Mouse (Mus musculus) brain, adult 2 months (tissue): ENCODE data around the gene Nlgn1.
A peak's percentile ranks its signal among the peaks of the same experiment; 100 is the strongest.

ENCODE experiments used
- DNase-seq: peaks from one replicate; pipeline ENCODE4 v3.0.0; 2011; ENCODE audit warnings: low read depth, low spot score

Gene Nlgn1

DNA sequence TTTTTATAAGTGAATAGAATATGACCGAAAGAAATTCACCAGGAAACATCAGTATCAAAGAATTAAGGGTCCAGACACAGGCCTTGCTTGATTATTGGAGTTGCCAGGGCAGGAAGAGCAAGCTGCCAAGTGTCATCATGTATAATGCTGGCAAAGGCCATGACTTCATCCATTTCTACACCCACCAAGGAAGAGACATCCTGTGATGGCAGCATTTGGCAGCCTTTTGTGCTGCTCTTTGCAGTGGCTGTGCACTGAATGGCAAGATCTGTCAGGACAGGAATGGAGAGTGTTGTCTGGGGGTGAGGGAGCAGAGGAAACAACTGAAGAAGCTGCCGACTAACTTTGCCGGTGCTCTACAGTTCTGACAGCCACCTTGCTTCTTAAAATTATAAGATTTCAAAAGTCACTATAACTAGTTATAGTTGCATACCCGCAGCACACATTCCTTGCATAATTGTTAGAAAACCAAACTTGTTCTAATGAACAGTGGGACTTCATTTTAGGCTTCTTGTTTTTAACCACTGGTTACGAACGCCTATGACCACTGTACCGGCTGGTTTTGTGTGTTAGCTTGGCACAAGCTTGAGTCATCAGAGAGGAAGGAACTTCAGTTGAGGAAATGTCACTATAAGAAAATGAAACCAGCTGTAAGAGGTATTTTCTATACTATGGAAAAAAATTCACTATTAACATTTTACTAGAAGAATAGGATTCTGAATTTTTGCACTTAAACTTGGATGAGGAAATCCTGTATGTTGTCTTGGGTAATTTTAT, 487.4 kb downstream of the Nlgn1 start:
- DNase-seq, result peak; percentile 42

DNA sequence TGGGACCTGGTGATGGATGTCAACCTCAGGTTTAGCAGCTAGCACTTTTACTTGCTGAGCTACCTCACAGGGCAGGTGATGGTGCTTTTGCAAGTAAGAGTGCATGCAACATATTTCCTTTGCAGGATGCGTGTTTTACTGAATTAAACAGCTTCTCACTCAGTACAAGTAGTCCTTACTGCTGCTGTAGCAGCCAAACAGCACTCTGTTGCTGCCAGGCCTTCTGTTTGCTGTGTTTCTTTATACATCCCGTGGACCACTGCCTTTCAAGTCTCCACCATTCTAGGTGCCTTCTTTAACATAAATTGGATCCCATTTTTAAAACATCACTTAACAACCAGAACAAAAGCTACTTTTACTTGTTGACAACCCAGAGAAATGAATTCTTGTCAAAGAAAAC, 502.0 kb downstream of the Nlgn1 start:
- no peak for DNase-seq

GRCm38 (mm10) chr3:25813368-25813767, 518.9 kb downstream of the Nlgn1 start:
- DNase-seq, result peak; percentile 55

DNA sequence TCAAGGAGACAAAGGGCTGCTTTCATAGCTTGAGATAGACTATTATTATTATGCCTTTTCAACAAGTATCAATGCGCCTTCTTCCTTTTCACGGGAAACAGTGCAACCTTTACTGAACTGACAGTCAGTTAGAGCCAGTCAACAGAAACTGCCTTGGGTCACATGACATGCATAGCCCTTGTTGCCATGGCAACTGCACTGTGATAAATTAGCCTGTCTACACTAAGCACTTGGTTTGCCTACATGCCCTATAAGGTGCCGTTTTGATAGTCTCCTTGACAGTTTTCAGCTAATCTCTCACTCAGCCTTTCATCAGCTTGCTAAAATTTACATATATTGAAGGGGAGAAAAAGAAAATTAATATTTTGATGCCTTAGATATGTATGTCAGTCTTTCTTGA, 524.7 kb downstream of the Nlgn1 start:
- peak; percentile 88 for DNase-seq

GRCm38 (mm10) chr3:25781651-25782050, 550.6 kb downstream of the Nlgn1 start:
- no peak for DNase-seq

GRCm38 (mm10) chr3:25775437-25775836, 556.8 kb downstream of the Nlgn1 start:
- peak; percentile 60 for DNase-seq

DNA sequence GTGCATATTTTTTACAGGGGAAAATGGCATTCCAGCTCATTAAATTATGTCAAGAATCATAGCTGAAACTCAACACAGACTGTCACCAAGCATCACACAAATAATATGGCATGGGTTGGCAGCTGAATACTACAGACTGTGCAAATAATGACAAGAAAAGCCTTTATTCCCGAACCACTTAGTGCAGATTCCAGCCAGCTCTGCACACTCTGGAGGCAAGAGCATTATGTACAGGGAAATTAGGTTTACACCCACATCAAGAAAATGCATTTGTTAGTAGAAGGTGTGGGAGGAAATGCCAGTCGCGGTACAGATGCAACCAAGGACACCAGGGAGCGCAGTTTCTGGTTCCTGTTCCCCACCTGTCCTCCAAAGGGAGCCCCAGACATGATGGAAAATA, 558.4 kb downstream of the Nlgn1 start:
- DNase-seq, result peak; percentile 80

- peak; percentile 56 for DNase-seq
Measured at GRCm38 (mm10) chr3:25773467-25773866, 558.8 kb downstream of the Nlgn1 start.

- peak; percentile 35 for DNase-seq
Measured at GRCm38 (mm10) chr3:25763689-25764088, 568.6 kb downstream of the Nlgn1 start.

DNA sequence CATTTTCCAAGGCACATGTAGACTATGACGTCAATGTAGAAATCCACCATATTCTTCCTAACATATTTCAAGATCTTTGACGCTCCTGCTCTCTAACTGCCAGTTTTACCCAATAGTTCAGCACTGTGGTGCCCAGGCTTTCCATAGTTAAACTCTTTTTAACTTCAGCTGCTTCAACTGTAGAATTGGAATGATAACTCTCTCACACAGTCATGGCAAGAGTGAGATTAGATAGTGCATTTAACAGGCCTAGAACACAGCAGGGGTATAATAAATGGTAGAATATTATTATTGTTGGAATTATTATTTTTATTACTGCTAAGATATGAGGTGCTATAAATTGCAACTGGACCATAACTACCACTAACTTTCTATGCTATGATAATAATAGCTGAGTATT, 574.4 kb downstream of the Nlgn1 start:
- no peak for DNase-seq

- DNase-seq, result no peak
Measured at GRCm38 (mm10) chr3:25724111-25724510, 608.1 kb downstream of the Nlgn1 start.

- no peak for DNase-seq
Measured at GRCm38 (mm10) chr3:25721464-25721863, 610.8 kb downstream of the Nlgn1 start.

DNA sequence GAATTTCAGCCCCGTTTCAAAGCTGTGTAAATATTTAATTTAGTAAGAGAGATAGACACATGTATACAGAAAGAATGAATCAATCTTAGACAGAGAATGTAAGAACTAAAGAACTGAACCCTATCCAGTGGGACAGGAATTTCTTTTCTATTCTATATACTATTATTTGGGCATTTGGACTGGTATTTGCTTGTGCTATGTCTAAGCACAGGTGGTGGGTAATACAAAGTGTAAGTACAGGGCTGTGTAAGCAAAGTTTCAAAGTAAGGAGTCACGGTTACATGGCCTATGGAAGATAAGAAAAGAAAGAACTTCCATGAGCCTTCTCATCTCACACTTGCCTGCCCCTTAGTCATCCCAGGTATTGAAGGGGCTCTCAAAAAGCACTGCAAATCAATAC, 624.9 kb downstream of the Nlgn1 start:
- no peak for DNase-seq

GRCm38 (mm10) chr3:25697231-25697630, 635.0 kb downstream of the Nlgn1 start:
- DNase-seq, result peak; percentile 58

DNA sequence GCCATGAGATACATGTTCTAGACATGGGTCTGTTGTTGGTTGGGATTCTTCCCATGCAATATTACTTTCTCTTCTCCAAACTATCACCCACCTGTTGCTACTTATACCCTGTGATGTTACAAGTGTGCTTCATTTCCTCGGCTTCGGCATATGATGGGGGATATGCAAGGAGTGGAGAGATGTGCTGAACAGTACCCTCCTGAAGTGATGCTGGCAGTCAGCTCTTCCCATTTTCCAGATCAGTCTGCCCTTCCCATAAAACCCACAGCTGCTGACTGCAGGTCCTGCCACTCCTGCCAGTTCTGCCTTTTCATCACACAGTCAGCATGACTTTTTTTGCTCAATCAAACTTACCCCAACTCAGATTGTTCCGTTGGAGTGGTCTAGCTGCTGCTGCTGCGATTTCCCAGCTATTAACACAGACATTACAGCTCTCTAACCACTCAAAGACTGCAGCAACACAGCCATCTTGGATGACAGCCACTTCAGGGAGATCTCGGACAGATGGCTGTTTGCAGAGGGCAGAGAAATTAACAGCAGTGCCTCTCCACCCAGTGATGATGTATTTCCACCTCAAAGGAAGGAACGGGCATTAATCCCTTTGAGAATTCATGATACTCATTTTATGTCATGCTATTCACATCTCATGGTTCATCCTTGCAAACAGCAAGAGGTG, 643.3 kb downstream of the Nlgn1 start:
- peak; percentile 84 for DNase-seq

- DNase-seq, result no peak
Measured at GRCm38 (mm10) chr3:25683696-25684095, 648.6 kb downstream of the Nlgn1 start.

GRCm38 (mm10) chr3:25679373-25679772, 652.9 kb downstream of the Nlgn1 start:
- peak; percentile 77 for DNase-seq

DNA sequence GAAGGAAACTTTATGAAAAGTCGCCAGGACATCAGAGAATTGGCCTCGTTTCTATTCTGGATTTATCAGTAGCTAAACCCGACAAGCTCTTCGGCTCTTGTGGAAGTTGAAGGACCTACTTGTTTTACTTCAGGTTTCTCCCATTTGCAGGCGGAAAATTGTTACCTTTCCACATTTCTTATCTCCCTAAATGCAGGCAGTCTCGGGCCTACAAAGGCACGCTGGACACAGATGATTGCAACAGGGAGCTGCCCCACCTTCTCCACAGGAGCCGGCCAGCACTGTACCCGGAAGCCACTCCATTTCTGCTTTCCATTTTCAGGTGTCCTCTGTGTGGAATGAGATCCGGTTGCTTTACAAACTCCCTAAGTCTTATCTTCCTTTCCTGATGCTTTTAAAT, 656.4 kb downstream of the Nlgn1 start:
- no peak for DNase-seq

- DNase-seq, result peak; percentile 56
Measured at GRCm38 (mm10) chr3:25675069-25675468, 657.2 kb downstream of the Nlgn1 start.

DNA sequence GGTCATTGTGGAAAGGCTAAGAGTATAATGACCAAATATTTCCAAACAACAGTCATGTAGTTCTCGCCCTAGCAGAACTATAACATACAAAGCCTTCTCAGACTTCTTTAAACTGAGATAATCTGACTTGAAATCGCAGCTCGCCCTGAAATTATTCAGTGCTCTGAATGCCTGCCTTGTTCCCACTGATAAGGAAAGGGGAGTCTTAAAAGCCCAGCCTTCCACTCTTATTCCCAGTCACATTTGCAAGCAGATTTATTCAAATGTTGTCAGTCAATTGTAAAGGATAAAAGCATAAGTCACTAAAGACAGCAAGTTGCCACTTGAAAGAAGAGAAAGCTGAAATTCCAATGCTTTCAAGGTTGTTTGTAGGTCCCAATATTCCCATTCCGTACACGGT, 658.9 kb downstream of the Nlgn1 start:
- no peak for DNase-seq

DNA sequence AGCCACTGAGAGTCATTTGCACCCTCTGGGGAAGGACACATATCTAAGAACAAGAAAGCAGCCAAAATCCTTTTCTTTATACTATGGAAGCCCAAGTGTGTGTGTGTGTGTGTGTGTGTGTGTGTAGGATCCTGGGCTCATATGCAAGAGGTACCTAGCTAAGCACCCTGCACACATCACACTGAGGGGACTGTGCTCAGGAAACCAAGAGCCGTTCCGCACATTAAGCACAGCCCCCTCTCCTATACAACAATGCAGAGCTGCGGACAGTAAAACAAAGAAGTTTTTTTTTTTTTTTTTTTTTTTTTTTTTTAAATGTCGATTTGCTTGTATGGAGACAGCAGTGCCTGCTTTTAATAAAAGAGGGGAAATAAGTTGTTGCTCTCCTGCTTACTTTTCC, 659.5 kb downstream of the Nlgn1 start:
- DNase-seq, result no peak

GRCm38 (mm10) chr3:25663464-25663863, 668.8 kb downstream of the Nlgn1 start:
- DNase-seq, result no peak

DNA sequence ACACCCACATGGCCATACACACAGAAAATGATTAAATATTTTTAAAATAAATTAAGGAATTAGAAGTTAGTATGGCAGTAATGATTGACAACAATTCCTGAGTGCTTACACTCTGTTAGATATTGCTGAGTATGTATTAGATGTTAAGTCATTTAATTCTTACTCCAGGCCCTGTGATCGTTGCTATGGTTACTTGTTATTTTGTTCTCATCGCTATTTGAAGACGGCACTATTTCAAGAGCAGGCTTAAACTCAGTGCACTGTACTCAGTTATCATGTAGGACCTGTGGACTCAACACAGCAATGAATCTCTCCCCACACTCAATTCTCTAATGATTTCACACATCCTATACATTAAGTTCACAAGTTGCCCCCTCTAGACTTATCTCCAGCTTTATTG, 672.0 kb downstream of the Nlgn1 start:
- DNase-seq, result peak; percentile 52
